Mouse (Mus musculus) liver, embryonic 14.5 days (tissue): ENCODE results near the gene Ccr6.

Experiments
- CTCF ChIP-seq: IDR thresholded peaks from 2 replicates; pipeline ENCODE4 v1.5.1; 2016; ENCODE audit warnings: antibody characterized with exemption, low read depth, control low read depth
- EP300 ChIP-seq: IDR thresholded peaks from 2 replicates; pipeline ENCODE4 v1.6.1; 2016; ENCODE audit warnings: antibody characterized with exemption, low read depth

GRCm38 (mm10) chr17:8276071-8276470, 40.2 kb downstream of the Ccr6 start:
- TF ChIP-seq CTCF (no peak), EP300 (no peak)
